Mouse (Mus musculus) ovary, postnatal 36 days (tissue): Measurements from ENCODE around the gene Pmp22.

ENCODE experiments used
- DNase-seq: peaks from one replicate; pipeline ENCODE4 v3.0.0; 2022; ENCODE audit warnings: low spot score, mixed read lengths

The Pmp22 gene

GRCm38 (mm10) chr11:63127513-63127912 is 1.3 kb upstream of the Pmp22 start:
- no peak for DNase-seq

DNA sequence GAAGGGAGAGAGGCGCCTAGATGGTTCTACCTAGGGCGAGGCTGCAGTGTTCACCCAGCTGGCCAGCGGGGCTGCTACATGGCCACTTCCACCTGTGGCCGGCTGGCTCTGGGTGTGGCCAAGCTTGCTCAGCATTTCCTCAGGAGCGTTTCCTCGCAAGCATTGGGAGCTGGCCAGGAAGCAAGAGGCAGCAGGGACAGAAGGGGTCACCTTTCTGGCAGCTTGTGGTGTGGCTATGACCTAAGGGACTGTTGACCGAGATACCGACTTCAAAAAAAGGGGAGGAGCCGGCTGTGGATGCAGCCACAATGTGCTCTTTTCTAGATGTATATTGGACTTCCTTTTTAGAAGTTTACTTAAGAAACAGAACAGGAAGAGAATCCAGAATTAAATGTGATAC is 593 bp downstream of the Pmp22 start:
- no peak for DNase-seq

DNA sequence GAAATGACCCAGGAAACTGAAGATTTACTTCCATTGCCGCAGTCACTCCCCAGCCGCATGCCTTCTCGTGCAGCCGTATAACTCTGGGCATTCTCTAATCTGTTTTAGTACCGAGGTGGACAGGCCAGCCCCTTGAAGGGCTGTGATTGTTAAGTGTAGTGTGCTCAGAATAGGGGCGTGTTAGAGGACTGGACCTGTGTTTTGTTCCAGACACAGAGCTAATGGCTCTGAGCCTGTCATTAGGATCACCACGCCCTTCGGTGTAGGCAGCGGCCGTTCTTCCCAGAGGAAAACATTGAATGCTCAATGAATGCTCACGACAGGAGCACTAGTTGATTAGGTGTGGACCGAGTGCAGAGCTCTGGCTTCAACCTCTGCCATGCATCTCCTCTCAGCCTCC is 1.1 kb downstream of the Pmp22 start:
- no peak for DNase-seq

DNA sequence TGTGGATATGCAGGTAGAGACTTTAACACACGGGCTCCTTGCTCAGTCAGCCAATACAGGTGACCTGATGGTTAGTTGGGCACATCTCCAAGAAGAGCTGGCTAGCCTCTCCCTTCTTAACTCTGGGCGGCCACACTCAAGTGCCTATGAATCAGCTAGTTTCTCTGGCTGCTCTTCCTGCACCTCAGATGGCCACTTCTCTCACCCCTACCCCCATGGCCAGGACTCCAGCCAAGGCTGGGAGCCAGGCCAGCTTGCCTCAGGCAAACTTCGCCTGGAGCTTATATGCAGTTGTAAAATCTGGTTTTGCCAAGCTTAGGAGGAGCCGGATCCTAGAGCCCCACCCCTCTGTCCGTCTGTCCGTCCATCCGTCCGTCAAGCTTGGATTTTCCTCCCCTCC is 1.7 kb downstream of the Pmp22 start:
- DNase-seq, result peak; percentile 77

DNA sequence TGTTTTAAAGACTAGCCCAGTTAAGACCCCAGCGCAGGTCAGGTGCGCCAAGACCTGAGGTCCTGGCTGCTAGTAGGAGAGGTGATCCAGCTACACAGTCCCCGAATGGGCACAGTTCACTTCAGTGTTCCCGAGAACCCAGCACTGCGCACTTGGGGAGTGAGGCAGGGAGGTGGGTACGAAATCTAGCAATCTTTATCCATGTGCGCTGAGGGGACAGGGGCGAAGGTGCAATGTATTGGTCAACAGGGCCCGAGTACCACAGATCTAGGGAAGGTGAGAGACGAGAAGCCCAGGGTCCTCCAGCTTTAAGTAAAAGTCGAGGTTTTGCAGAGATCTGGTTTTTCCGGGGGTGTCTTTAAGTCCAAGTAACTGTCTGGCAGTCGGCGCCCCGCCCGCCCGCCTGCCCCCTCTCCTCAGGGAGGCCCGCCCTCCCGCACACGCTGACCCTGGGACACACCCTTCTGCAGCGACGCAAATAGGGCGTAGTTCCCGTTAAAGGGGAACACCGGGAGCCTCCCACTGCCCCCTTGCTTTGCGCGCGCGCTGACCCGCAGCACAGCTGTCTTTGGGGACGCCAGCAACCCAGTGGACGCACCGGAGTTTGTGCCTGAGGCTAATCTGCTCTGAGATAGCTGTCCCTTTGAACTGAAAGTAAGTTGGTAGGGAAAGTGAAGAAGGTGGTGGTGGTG is 2.4 kb downstream of the Pmp22 start:
- peak; percentile 68 for DNase-seq

GRCm38 (mm10) chr11:63131693-63132040 is 2.9 kb downstream of the Pmp22 start:
- no peak for DNase-seq

DNA sequence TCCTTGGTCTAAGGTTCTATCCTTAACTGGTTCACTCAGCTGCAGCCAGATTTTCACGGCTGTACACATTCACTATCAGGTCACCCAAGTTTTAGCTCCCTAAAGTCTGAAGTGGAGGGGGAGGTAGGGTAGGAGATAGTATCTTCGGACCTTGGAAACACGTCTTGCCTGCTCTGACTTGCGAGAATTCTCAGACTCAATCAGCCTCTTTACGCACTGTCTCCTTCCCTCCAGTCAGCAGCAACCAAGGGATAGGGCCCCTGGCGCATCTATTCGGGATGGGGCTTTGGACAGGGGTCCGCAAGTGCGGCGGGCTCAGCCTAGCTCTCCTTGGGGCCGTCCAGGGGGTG is 3.3 kb downstream of the Pmp22 start:
- DNase-seq, result no peak

GRCm38 (mm10) chr11:63132501-63133435 is 4.0 kb downstream of the Pmp22 start:
- peak; percentile 85 for DNase-seq

- no peak for DNase-seq
Observed at GRCm38 (mm10) chr11:63134021-63134420, 5.2 kb downstream of the Pmp22 start.

DNA sequence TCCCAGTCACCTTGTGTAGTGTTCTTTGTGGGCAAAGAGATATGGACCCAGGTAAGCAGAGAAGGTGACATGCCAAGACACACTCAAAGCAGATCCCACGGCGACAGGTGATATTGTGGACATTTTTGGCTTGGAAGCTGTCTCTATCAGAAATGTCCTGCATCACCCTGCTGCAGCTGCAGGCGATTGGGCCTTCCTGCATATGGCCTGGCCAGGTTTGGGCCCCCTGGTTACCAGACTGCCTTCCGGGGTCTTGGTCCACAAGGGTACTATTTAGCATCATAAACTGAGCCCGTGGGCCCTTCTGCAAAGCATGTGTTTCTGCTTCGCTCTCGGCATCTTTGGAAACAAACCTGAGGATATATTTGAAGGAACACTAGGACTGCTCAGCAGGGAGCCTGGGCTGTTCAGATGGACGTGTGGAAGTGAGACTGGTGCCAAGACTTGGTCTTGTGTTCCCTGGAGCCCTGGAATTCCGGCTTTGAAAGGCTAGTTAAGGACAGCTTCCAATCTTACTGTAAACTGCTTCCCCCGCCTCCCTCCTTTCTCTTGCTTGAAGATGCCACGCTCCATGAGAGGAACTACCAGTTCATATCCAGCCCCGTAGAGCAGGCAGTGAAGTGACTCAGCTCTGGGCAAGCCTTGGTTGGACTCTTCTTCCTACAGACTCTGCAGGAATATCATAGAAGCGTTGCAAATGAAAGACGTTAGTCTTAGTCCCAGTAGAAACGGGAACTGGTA is 6.1 kb downstream of the Pmp22 start:
- no peak for DNase-seq

- DNase-seq, result peak; percentile 89
Observed at GRCm38 (mm10) chr11:63135622-63136021, 6.8 kb downstream of the Pmp22 start.

- DNase-seq, result peak; percentile 28
Observed at GRCm38 (mm10) chr11:63136205-63136604, 7.4 kb downstream of the Pmp22 start.

DNA sequence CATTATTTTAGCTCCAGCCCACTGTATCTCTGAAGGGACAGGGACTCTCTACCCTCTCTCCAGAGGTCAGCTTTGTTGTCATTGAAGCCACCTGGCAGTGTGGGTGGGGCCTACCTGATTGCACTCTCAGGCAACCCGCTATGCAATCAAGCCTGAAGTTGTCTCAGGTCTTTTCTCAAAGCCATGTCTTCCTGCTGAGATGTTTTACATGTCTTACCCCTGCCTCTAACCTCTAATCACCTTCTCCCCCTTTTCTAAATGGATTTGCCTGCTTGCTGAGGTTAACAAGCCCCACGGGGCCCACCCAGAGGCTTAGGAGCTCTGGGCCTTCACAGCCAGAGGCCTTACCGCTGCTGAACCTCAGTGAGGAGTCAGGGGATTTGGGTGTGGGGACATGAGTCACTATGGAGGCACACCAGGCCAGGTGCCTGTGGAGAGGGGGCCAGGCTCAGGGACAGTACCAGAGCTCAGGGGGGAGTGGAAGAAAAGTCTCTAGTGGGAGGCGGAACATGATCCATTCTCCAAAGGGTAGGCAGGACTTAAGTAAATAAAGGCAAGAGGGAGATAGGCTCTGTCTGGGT is 8.1 kb downstream of the Pmp22 start:
- DNase-seq, result no peak

DNA sequence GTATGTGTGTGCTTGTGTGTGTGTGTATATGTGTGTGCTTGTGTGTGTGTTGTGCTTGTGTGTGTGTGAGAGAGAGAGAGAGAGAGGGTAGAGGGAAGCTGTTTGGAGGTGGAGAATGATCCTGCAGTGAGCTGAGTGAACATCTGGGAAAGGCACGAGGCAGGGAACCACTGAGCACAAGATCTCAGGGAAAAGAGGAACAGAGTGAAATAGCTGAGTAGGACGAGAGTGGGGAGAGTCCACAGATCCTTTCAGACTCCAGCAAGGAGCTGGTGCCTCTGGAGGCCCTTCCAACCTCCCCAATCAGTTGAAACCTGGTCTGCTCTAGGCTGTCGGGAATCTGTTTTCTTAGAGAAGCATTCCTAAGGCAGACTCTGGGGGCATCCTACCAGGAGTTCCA is 10.0 kb downstream of the Pmp22 start:
- DNase-seq, result no peak

- DNase-seq, result no peak
Observed at GRCm38 (mm10) chr11:63142311-63142710, 13.5 kb downstream of the Pmp22 start.

- DNase-seq, result no peak
Observed at GRCm38 (mm10) chr11:63142816-63143215, 14.0 kb downstream of the Pmp22 start.

GRCm38 (mm10) chr11:63143486-63143885 is 14.7 kb downstream of the Pmp22 start:
- DNase-seq, result peak; percentile 59

DNA sequence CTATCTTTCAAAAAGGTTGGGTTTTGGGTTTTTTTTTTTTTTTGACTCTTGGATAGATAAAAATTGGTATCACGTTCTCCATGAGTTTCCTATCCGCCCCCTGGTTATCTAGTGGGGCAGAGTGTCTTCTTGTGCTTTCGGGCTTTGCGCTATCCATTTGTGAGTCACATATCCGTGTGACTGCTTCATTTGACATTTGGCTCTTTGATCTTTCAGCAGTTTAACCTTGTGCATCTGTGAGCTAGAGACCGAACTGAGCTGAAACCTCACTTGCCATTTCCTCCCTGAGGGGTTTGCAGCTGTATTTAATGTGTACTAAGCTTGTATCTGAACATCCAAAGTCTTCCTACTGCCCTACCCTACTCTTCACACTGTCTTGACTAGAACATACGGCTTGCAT is 17.8 kb downstream of the Pmp22 start:
- DNase-seq, result no peak

GRCm38 (mm10) chr11:63148276-63148675 is 19.5 kb downstream of the Pmp22 start:
- DNase-seq, result no peak

- no peak for DNase-seq
Observed at GRCm38 (mm10) chr11:63151857-63152256, 23.1 kb downstream of the Pmp22 start.

- DNase-seq, result no peak
Observed at GRCm38 (mm10) chr11:63157117-63157516, 28.3 kb downstream of the Pmp22 start.

DNA sequence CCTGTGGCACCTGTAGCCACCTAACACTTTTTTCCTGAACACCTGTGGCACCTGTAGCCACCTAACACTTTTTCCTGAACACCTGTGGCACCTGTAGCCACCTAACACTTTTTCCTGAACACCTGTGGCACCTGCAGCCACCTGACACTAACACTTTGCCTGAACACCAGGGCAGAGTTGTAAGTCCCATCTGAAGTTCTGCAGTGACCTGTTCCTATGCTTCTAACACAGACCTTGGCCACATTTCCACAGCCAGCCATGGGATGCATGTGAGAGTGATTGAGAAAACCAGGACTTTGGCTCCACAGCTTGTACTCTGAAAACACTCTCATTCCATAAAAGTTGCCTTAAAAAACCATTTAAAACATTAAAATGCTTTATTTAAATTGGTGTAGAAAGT is 32.1 kb downstream of the Pmp22 start:
- no peak for DNase-seq
